Mouse (Mus musculus): Measurements from ENCODE around the gene Anxa6. TPM values are rescaled to one million over a fixed set of nuclear protein-coding genes. Genes with fewer than 3 reads are reported as not detected.
"Not testable (repeated sequence)": the region's sequence is repeated elsewhere in the genome, so short reads cannot be mapped to it uniquely, and the experiment has no call there.

Anxa6 gene
- total RNA-seq, 2 experiments from 2014 or later = 206 to 210 TPM

DNA sequence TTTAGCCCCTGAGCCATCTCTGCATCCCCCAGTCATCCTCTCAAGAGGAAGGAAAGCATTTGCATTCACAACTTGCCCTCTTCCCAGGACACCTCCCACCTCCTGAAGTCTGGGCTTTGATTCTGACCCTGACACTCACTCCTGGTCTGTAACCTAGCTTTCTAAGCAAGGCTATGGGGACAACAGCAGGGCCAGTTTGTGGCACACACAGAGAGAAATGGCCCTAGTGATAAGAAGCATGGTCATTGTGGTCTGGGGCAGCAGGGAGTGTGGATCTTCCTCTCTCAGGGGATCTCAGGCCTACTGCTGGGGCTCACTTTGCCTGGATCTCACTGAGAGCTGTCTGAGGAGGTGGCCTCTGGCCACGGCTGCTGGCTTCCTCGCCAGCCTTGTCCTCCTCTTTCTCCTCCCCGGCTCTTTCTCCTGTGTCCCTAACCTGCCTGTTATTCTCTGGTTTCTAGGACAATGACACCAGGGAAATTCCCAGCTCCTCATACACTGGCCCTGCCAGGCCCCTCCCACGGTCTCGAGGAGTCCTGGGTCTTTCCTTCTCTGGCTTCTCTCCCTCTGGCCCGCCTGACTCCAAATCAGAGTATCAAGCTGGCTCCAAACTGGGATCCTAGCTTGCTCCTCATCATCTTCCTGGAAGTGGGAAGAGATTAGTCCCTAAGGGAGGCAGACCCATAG lies 71.9 kb downstream of the Anxa6 start:
- DNase-seq = peak; percentile 47 to 50

DNA sequence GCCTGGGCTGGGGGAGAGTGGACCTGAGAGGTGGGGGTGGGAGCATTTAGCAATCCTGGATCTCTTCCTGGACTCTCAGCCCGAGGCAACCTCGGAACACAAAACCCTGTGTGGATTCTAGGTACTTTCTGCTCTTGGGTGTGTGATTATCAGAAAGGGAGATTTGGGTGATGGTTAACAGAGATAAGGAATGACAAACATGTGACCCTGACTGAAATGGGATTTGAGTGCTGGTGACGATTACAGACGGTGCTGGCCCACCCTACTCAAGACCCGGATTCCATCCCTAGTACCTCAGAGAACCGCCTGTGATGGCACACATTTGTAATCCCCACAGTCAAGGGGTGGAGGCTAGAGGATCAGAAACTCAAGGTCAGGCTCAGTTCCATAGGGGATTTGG lies 73.0 kb downstream of the Anxa6 start:
- no peak for DNase-seq

DNA sequence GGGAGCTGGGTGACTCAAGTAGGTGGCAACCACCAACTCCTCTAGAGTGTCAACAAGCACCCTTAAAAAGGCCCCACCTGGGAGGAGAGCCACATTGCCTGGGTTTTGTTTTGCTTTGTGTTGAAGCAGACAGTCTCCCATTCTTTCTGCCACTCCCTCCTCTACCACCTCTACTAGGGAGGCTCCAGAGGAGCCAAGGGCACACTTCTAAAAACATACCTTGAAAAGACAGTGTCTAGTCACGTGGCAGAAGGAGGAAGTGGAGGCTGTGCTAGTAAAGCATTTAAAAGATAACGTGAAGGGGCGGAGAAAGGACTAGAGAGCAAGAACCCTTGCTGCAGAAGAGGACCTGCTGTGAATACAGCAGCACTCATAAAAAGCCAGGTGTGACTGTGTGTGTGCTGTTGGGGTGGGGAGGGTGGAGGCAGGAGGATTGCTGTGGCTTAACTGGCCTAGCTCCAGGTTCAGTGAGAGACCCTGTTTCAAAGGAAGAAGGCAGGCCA lies 74.6 kb downstream of the Anxa6 start:
- DNase-seq = no peak

DNA sequence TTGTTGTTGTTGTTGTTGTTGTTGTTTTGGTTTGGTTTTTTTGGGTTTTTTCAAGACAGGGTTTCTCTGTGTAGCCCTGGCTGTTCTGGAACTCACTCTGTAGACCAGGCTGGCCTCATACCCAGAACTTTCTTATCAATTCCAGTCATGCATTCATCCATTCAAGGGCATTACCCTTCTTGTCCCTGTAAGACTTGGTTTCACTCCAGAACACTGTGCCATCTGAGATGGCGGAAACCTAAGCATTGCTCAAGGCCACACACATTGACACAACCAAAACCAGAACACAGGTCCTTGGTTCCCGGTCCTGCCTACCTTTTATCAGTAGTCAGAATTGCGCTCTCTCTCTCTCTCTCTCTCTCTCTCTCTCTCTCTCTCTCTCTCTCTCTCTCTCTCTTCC lies 75.5 kb downstream of the Anxa6 start:
- not testable (repeated sequence) for DNase-seq

DNA sequence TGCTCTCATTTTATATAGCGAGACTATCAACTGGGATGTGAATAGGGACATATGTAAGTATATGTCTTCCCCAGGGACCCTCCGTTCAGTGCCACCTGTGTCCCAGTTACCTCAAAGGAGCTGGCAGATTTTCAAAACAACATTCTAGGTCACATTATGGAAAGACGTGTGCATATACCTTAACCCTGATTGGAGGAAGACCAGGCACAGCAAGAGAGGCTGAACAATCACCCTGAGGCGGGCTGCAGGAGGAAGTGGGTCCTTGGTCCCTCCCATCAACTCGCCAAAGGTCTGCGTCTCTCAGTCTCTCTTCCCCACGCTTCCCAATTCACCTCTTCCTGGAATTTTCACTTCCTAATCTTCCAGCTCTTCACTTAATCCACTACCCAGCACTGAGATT lies 76.3 kb downstream of the Anxa6 start:
- no peak for DNase-seq

DNA sequence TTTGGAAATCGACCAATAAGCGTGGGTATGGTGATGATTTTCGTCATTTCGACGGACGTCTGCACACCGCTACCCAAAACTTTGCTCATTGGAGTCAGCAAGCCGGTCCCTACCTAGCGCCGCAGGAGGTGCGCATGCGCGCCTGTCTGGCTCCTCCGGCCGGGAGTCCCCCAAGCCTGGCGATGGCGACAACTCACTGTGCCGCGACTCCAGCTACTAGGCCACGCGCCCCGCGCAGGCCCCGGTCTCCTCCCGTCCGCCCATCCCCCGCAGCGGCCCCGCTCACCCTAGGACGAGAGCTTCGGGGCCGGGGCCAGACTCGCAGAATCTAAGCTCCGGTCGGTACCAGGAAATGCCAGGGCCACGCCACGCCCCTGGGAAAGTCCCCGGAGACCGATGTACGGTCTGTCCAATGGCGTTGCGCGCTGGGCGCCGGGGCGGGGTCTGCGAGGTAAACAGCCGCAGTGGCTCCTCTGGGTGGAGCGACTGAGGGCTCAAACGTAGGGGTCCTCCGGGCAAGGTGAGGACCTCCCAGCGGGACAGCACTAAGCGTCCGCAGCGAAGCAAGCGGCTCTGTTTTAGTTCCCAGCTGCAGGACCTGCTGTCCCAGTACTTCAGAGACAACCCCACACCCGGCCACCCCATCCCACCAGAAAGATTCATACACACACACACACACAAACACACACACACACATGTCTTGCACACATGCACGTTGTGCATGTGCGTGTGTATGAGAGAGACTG lies 77.3 kb downstream of the Anxa6 start:
- peak; percentile 99 to 100 for DNase-seq

DNA sequence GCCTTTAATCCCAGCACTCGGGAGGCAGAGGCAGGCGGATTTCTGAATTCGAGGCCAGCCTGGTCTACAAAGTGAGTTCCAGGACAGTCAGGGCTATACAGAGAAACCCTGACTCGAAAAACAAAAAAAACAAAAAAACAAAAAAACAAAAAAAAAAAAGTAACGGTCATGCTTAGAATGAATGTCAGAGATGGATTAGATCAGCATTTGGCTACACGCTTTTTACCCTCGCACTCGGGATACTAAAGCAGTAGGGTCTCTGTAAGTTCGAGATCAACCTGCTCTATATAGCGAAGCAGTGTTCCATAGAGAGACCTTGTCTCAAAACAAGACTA lies 77.9 kb downstream of the Anxa6 start:
- not testable (repeated sequence) for DNase-seq

DNA sequence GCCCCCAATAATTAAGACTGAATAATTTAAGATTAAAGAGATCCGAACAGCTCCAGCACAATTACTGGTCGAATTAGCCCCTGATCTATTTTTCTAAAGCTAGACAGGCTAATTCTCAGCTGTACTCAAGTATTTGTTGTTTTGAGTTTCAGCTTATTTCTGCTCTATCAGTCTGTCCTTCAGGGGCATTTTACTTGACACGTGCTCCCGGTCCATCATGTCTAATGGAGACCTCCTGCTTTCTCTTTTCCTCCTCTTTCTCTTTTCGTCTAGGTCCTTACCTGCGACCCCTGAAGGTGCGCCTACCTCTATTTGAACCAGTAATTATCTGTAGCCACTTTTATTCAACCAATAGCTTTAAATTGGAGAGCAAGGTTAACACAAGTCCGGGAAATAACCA lies 78.5 kb downstream of the Anxa6 start:
- DNase-seq = no peak

DNA sequence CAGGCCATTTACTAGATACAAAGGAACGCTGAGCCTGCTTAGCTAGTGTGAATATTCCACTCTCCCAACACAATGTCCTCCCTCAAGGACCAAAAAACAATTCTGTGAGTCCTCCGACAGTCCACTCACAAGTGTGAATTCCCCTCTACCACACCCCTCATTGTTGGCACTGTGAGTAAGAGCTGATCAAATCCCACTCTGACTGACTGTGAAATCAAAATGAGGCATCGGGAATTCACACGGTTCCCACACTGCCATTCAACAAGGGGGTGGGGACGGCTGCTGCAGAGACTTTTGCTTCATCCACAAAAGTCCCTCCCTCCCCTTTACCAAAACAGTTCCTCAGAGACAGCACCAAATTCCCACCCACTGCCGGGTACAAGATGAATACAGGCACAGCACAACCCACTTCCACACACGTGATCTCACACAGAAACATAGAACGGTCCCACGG lies 79.2 kb downstream of the Anxa6 start:
- DNase-seq = no peak

DNA sequence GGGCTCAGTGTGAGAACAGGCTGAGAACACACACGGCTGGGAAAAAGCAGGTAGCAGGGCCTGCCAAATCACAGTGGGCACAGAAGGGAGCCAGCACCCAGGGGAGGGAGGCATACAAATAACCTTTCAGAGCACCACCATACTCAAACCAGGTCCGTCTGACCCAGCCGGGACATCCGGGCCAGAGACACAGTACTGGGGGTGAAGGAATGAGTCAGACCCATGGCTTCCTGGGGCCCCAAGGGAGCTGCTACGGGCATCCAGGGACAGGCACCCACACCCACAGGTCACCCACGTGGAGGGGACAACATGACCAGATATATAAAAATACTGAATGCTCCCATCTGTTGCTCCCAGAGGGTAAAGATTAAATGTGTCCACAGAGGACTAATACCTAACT lies 80.6 kb downstream of the Anxa6 start:
- DNase-seq = no peak

DNA sequence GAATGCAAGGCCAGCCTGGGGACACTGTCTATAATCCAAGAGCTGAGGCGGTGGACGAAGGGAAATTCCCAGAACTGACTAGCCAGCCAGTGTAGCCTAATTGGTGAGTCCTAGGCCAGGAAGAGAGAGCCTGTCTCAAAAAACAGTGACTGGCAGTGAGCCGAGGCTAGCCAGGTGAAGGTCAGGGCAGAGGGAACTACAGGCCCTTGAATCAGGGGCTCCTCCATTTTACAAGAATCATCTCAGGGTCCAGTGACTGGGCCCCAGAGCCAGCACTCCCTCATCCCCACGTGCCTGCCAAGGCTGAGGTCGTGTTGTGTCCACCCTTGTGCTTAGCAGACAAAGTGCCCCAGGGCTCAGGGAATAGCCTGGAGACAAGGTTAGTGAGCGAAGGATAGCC lies 82.6 kb downstream of the Anxa6 start:
- DNase-seq = no peak

DNA sequence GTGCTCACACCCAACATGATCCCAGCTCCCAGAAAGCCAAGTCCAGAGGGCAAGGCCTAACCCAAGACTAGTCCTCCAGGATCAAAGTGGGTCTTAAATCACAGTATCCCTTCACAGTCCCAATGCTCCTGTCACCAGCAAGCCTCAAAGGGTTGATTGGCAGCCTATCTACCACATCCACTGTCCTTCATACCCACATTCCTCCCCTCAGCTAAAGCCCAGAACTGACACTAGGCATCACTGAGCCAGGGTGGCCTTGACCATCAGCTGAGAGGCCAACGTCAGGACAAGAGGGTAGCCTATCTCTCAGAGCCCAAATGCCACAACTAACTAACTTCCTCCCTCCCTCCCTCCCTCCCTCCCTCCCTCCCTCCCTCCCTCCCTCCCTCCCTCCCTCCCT lies 83.5 kb downstream of the Anxa6 start:
- DNase-seq = no peak

DNA sequence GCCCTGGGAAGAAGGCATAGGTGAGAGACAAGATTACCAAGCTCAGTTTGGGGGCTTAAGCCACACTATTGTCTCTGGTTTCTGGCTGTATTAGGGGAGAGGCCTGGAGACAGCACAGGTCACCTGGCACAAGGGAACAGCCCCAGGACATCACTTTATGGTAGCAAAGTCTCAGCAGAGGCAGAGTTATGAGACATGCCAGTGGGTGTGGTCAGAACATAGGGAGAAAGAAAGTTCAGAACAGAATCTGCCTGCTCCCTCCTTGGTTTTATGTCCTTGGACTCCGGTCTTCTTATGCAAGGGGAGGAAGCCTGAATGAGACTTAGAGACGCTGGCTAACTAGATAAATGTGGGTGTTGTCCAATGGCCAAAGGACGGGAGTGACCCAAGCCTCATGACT lies 88.5 kb downstream of the Anxa6 start:
- DNase-seq = no peak

DNA sequence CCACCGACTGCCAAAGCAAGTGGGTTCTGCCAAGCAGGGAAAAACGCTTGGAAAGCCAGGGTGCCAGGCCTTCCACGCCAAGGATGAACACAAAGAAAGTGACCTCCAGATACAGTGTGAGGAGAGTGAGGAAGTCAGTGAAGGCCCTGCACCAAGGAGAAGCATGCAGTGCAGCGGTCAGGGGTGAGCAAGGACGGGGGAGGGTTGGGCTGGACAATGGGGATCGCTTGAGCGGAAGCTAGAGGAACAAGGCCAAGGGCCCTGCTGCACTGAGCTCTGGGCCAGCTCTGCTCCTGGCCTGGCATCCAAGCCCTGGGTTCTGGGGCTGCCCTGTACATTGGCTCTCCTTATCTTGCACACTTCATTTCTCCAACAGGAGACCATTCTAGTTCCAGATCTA lies 93.2 kb downstream of the Anxa6 start:
- DNase-seq = no peak

DNA sequence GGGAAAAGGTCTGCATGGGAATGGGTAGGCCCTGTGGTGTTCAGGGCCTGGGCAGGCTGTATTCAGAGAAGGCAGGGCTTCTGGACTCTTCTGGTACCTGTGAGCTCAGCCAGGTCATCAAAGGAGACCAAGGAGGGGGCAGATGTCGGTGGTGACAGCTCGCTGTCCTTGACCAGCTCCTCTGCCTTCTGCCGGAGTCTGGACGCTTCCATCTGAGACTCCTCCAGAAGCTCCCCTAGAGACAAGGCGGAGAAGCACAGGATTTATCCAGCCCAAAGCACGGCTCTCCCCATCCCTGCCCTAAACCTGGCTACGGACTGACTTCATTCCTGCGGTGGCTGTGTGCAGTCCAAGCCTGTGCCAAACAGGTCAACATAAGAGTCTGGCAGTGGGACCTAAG lies 93.7 kb downstream of the Anxa6 start:
- no peak for DNase-seq

DNA sequence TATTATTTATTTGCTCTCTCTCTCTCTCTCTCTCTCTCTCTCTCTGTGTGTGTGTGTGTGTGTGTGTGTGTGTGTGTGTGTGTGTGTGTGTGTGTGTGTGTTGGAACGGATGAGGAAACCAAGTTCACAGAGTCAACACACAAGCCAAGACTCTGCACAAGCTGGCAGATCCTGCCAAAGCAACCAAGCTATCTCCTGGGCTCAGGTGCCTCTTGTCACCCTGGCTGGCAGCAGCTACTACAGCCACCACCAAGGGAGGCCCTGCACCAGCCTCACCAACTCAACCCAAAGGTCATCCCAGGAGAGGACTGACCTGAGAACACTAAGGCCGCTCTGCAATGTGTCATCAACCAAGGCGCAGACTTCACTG lies 96.5 kb downstream of the Anxa6 start:
- DNase-seq = peak; percentile 29 to 49

DNA sequence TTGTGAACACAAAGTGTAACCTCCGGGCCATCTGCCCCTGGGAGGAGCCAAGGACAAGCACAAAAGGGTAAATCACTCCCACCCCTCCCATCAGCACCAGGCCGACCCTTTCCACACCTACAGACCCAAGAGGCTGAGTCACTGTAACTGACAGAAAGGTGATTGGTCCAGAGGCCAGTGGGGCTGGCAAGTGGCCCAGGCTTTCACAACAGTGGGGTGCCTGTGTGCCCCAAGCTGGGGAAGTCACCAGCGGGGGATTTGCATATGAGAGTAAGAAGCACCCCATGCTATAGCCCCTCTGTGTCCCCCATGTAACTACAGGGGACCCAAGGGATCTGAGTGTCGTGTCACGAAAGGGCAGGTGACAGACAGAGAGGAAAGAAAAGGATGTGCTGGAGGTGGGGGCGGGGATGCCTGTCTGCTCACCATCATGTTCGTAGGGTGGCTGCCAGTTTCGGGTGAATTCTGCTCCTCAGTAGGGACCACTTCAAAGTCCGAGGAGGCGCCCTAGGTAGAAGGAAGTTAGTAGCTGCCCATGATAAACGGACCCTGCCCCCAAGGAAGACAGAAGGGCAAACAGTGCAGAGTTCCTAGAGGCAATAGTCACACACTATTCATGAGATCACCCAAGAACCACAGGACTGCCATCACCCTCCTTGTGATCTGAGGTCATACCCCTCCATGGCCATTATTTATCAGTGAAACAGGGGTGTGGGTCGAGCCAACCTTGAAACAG lies 97.0 kb downstream of the Anxa6 start:
- DNase-seq = no peak

DNA sequence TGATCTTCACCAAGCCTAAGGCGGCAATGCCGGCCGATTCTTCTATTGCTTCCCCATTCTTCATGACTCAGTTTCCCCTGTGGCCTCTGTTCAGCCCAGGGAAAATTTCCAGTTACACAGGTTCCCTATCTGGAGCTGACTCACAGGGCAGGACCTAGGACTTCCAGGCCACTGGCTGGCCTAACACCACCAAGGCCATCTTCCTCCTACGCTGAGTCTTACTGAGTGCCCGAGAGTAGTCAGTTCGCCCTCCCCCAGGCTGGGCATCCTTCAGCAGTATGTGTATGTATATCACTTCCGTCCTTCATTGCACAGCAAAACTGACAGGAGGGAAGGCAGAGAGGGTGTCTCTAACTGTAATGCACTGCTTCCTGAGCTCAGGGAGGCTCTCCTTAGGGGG lies 99.0 kb downstream of the Anxa6 start:
- no peak for DNase-seq

DNA sequence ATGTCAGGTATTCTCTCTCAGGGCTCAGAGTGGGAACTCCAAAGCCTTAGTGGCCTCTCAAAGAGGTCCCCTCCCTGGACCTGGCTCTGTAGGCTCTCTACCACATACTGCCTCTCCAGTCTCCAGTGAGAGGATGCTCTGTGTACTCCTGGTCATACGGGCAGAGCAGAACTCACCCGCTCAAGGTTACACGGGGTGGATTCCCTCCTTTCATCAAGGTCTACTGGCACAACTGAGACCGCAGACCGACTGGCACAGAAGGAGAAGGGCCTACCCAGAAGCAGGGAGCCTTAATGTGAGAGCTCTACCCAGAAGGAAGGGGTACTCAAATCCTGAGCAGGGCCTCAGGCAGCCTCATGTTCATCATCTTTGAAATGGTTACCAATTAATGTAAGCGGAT lies 100.7 kb downstream of the Anxa6 start:
- no peak for DNase-seq

DNA sequence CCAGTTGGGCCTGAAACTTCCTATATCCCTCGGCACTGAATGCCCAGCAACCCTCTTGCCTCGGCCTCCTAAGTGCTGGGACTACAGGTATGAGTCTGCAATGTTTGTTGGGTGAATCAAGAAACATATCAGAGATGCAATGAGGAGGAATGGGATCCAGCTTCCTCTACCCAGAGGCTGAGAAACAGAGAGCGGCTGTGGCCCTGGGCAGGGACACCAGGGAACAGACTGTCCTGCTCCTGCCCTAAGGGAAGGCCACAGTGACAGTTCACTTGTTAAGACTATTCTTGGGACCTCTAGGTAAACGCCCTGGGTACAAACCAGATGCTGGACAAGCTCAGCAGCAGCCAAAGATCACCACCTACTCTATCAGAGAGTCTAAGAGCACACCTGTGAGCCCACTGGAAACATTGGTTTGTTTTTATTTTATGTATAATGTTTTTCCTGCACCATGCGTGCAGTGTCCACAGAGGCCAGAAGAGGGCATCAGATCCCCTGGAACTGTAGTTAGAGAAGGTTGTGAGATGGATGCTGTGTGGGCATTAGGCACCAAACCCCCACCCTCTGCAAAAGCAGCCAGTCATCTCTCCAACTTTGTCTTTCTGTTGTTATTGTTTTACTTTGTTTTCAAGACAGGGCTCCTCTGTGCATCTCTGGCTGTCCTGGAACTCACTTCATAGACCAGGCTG lies 101.7 kb downstream of the Anxa6 start:
- DNase-seq = peak; percentile 39 to 83

DNA sequence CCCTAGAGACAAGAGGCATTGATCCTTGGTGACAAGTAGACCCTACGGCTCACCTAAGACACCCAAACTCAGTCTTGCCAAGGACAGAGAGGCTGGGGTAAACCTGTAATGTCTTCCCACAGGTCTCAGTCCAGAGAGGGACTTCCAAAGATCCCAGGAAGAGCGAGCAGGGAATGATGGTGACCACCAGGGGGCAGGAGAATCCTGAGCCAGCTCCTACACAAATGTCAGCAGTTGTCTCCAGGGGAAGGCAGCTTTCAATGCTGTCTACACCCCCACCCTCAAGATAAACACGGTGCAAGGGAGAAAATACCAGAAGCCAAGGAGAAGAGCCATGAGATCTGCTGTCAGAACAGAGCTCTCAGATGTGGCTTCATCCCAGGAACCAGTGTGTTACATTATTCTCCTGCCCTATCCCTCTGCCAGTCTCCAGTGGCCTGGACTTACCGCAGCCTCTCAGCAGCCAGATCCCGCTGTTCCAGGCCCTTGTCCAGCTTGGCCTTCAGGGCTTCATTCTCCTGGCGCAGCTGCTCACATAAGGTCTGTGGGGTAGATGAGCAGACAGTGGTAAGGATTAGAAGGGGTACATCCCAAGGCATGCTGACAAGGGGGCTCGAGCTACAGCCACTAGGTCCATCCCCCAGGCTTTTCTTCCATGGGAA lies 102.8 kb downstream of the Anxa6 start:
- peak; percentile 58 to 74 for DNase-seq

DNA sequence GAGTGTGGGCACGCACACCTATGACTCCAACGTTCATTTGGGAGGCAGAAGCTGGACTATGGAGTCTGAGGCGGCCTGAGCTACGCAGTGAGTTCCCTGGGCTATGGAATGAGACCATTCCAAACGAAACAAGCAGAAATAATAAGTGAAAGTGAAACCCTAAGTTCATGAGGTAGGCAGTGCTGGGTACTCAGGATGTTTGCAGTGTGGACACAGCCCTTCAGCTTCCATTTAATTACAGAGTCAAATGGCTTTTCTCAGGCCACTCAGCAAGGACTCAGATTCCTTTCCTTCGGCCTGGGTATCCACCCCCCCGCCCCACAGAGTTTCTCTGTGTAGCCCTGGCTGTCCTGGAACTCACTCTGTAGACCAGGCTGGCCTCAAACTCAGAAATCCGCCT lies 103.5 kb downstream of the Anxa6 start:
- DNase-seq = no peak

Measured in heart, adult 18-20 months (tissue).